Mouse (Mus musculus) testis, postnatal 10 days (tissue): ENCODE measurements around the gene Hectd4.
"Not testable (repeated sequence)": the region's sequence is repeated elsewhere in the genome, so short reads cannot be mapped to it uniquely, and the experiment has no call there.

Experiments used
- DNase-seq: peaks from one replicate; pipeline ENCODE4 v3.0.0; 2021; ENCODE audit warnings: low spot score

Hectd4 gene

DNA sequence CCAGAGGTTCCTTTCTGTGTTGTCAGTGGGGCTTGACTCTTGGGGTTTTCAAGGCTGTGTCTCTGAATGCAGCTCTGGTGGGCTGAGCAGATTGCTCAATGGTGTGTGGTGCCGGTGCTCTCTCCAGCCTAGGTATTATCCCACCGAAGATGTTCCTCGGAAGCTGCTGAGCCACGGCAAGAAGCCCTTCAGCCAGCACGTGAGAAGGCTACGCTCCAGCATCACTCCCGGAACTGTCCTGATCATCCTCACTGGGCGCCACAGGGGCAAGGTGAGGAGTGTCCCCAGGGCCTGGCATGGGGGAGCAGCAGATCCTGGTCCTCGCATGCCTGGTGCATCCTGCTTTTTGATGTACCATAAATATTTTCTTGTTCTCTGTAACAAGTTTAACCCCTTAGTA, 13.5 kb upstream of the Hectd4 start:
- no peak for DNase-seq

- no peak for DNase-seq
Measured at GRCm38 (mm10) chr5:121206984-121207383, 13.0 kb upstream of the Hectd4 start.

- DNase-seq: no peak
Measured at GRCm38 (mm10) chr5:121209755-121210600, 10.0 kb upstream of the Hectd4 start.

GRCm38 (mm10) chr5:121210601-121210924, 9.5 kb upstream of the Hectd4 start:
- DNase-seq: no peak

GRCm38 (mm10) chr5:121212108-121212507, 7.9 kb upstream of the Hectd4 start:
- no peak for DNase-seq

DNA sequence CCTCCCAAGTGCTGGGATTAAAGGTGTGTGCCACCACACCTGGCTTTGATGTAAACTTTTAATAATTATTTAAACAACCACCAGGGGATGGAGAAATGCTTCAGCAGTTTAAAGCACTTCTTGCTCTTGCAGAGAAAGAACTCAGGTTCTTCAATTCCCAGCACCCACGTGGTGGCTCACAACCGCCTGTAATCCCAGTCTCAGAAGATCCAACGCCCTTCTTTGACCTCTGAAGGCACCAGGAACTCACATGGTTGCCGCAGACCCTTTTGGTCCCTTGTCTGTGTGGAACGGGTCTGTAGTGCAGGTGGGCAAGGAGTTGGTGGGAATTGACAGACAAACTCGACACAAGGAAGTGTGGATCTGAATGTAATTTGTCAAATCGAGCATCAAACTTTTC, 5.3 kb upstream of the Hectd4 start:
- DNase-seq: no peak

GRCm38 (mm10) chr5:121215380-121216125, 4.5 kb upstream of the Hectd4 start:
- DNase-seq: peak; percentile 81

- no peak for DNase-seq
Measured at GRCm38 (mm10) chr5:121216126-121216446, 3.9 kb upstream of the Hectd4 start.

GRCm38 (mm10) chr5:121216584-121217312, 3.3 kb upstream of the Hectd4 start:
- not testable (repeated sequence) for DNase-seq

DNA sequence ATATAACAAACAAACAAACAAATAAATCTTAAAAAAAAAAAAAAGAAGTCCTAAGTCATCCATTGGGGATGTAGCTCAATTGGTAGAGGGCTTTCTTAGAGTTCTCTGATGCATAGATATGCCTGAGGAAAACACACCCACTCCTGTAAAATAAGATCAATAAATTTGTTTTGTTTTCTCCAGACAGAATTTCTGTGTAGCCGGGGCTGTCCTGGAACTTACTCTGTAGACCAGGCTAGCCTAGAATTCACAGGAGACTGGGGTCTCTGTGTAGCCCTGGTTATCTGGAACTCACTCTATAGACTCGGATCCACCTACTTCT, 2.7 kb upstream of the Hectd4 start:
- DNase-seq: no peak

GRCm38 (mm10) chr5:121219190-121219589, 829 bp upstream of the Hectd4 start:
- DNase-seq: no peak

GRCm38 (mm10) chr5:121220732-121221301, 798 bp downstream of the Hectd4 start:
- peak; percentile 54 for DNase-seq

GRCm38 (mm10) chr5:121221328-121221850, 1.4 kb downstream of the Hectd4 start:
- no peak for DNase-seq

DNA sequence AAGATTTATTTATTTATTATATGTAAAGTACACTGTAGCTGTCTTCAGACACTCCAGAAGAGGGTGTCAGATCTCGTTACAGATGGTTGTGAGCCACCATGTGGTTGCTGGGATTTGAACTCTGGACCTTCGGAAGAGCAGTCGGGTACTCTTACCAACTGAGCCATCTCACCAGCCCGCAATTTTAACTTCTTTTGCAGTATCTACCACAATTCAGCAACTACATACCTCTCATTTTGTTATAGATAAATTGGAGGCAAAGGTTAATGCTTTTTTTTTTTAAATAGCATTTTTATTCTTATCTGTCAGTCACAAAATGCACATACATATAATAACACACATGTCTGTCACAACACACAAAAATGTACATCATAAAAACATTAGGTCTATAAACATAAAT, 4.0 kb downstream of the Hectd4 start:
- DNase-seq: not testable (repeated sequence)

- no peak for DNase-seq
Measured at GRCm38 (mm10) chr5:121224856-121225255, 4.8 kb downstream of the Hectd4 start.

- no peak for DNase-seq
Measured at GRCm38 (mm10) chr5:121225854-121226253, 5.8 kb downstream of the Hectd4 start.

GRCm38 (mm10) chr5:121226406-121226805, 6.4 kb downstream of the Hectd4 start:
- DNase-seq: no peak

- DNase-seq: no peak
Measured at GRCm38 (mm10) chr5:121226845-121227244, 6.8 kb downstream of the Hectd4 start.

DNA sequence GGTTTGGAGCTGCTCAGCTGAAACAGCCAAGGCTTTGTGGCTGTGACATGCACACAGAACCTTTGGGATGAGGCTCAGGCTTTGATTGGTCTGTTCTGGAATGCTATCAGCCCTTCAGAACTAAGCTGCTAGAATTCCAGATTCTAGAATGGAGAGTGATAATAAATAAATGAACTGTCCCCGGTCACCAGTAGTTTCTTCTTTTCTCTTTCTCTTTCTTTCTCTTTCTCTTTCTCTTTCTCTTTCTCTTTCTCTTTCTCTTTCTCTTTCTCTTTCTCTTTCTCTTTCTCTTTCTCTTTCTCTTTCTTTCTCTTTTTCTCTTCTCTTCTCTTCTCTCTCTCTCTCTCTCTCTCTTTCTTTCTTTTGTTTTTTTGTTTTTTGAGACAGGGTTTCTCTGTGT, 7.3 kb downstream of the Hectd4 start:
- not testable (repeated sequence) for DNase-seq

DNA sequence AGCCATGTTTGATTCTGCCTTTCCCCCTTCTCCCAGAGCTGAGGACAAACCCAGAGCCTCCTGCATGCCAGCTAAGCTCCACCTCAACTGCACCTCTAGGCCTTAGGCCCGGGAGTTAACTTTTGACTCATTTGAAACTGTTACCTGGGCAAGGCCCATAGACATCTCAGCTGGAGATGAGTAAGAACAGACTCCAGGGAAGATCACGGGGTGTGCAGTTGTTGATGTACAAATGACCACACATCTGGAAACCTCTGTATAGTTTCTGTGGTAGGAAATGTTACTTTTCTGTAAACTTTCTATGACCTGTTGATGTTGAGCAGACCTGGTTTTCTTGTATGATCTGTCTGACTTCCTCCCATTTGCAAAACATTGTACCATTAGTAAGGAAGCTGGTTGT, 9.2 kb downstream of the Hectd4 start:
- no peak for DNase-seq

DNA sequence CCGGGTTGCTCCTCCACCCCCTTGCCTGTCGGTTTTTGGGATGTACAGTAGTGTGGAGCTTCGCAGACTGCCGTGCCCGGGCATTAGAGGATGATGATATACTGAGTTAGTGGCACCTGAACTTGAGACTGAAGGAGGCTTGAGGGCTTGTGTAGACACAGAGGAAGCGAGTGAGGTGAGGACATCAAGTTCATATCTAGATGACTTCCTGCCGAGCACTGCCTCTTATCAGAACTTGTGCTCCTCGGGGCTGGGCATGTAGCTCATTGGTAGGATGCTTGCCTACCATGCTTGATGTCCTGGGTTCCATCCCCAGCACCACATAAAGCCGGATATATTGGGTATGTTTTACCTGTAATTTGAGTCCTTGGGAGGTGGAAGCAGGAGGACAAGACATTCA, 10.8 kb downstream of the Hectd4 start:
- no peak for DNase-seq

- no peak for DNase-seq
Measured at GRCm38 (mm10) chr5:121232789-121233188, 12.8 kb downstream of the Hectd4 start.

DNA sequence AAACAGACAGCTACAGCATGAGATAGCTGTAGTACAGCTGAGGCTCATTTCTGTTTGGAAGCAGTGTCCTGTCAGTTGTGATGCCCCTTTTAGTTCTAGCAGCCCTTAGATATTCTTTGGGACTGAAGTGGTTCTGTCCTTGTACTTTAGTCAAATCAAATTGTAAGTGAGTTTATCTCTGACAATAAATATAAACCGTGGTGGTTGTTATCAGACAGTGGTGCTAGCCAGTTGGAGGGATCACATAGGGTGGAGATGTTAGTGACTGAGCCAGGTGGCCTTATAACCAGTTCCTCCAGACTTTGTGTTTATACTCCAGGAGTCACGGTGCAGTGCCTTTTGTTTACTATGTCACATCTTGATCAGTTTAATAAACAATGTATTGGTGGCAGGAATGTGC, 13.7 kb downstream of the Hectd4 start:
- no peak for DNase-seq
